7 mouse cellular contexts compared by ENCODE assay signal in the genomic region with DNA sequence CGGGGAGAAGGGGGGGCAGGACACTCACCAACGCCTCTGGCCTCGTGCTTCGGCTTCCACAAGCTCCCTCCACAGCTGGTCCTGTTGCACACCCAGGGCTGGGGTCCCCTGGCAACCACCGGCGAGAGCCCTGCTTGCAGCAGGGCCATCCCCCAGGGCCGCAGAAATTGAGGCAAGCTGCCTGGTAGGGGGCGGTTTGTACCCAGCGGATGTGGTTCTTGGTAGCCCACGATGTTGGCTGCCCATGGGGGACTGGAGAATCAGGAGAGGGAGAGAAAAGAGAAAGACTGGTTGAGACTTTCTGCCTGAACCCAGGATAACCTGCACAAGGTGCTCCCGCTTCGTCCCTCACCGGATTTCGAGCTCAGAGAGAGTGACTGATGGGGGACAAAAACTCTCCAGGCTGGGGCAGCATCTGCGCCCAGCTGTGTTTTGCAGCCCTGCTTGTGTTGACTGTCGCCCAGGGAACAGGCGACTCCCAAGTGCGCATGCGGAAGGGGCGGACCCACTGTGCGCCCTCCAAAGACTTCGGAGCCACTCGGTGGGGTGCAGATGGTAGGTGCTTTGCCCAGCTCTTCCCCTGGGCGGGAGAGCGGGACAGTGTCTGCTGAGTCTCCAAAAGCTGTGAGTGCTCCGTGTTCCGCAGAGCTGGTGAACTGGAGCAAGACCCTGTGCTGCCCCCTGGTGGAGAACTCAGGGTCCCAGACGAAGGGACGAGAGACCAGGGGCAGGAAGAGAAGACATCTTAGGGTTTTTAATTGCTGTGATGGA. TPM values are rescaled to one million over a fixed set of nuclear protein-coding genes. Genes with fewer than 3 reads are reported as not detected.
DNase-seq lines count a peak whose midpoint lies in the region; ATAC-seq and TF ChIP-seq lines count a peak whose summit lies in the region.

2410004P03Rik (minus strand) TSS at position 628 of the 771 bp plus-strand sequence.

- peak within 1 kb of the TSS; percentile 58 for H3K4me2 ChIP-seq in limb, embryonic 11.5 days (ENCODE audit: low read depth, severe bottlenecking)
- peak within 1 kb of the TSS; percentile 50 for H3K4me2 ChIP-seq in midbrain, embryonic 12.5 days (replicated peaks)

- 9% methylated on average over 29 of the region's 29 CpGs for WGBS in limb, embryonic 11.5 days
- 7% methylated on average over 29 of the region's 29 CpGs for WGBS in midbrain, embryonic 12.5 days
- WGBS in small intestine, adult 2 months = 10% methylated on average over 29 of the region's 29 CpGs

- TF ChIP-seq CTCF in cortical plate, adult 2 months (IDR thresholded peaks at IDR 0.05; ENCODE audit: extremely low read depth, insufficient read depth, low read length) = peak; percentile 61
- peak; percentile 92 for TF ChIP-seq CTCF in small intestine, adult 2 months (IDR thresholded peaks at IDR 0.05; ENCODE audit: extremely low read depth, insufficient read length, insufficient replicate concordance, low read depth, low read length)

- no peaks in the 10 kb centered on the region for H3K36me3 ChIP-seq in limb, embryonic 11.5 days (ENCODE audit: control insufficient read depth, insufficient read depth, low read length)
- H3K36me3 ChIP-seq in midbrain, embryonic 12.5 days = no peaks in the 10 kb centered on the region
- no peaks in the 10 kb centered on the region for H3K36me3 ChIP-seq in small intestine, adult 2 months (ENCODE audit: control insufficient read depth, insufficient read depth, low read length)

- DNase-seq in adrenal gland, adult 18-20 months (ENCODE audit: low spot score in 2 of 2) = peak; percentile 77 to 83
- DNase-seq in gastrocnemius, postnatal 25 days = peak; percentile 61
- peak; percentile 92 for DNase-seq in limb, embryonic 11.5 days (ENCODE audit: low spot score)

- ATAC-seq in inflammation-experienced regulatory T-cells, adult 6 months = peak; percentile 85
- ATAC-seq in limb, embryonic 11.5 days (ENCODE audit: insufficient number of reproducible peaks, low FRiP score, low TSS enrichment, low read depth) = peak; percentile 73
- ATAC-seq in midbrain, embryonic 12.5 days (ENCODE audit: low FRiP score, low read depth) = peak; percentile 60

- no peaks in the 10 kb centered on the region for H3K4me1 ChIP-seq in cortical plate, adult 2 months (ENCODE audit: control insufficient read depth, insufficient read depth, low read length)
- H3K4me1 ChIP-seq in limb, embryonic 11.5 days (ENCODE audit: control insufficient read depth, insufficient read depth, low read length) = no peaks in the 10 kb centered on the region
- peaks cover 7% of the 10 kb centered on the region; the same call in 1 of the 2 replicates for H3K4me1 ChIP-seq in midbrain, embryonic 12.5 days
- peaks cover 7% of the 10 kb centered on the region for H3K4me1 ChIP-seq in small intestine, adult 2 months (ENCODE audit: control insufficient read depth, insufficient read depth, insufficient read length, low read length)

- H3K9ac ChIP-seq in limb, embryonic 11.5 days (ENCODE audit: low read length) = peak within 1 kb of the TSS; percentile 22
- H3K9ac ChIP-seq in midbrain, embryonic 12.5 days (replicated peaks) = peak within 1 kb of the TSS; percentile 26; the same call in 1 of the 2 replicates

- no peaks in the 10 kb centered on the region for H3K27me3 ChIP-seq in limb, embryonic 11.5 days (ENCODE audit: control insufficient read depth, insufficient read depth, low read length)
- H3K27me3 ChIP-seq in midbrain, embryonic 12.5 days = 0 out of 2 replicates have a peak, but pooled peaks cover 4% of the 10 kb centered on the region
- no peaks in the 10 kb centered on the region for H3K27me3 ChIP-seq in small intestine, adult 2 months (ENCODE audit: control insufficient read depth, insufficient read depth, low read length)

- peak within 1 kb of the TSS; percentile 32 for H3K4me3 ChIP-seq in cortical plate, adult 2 months (ENCODE audit: insufficient read depth, low read length)
- peak within 1 kb of the TSS; percentile 29 for H3K4me3 ChIP-seq in limb, embryonic 11.5 days (ENCODE audit: low read depth, low read length)
- peak within 1 kb of the TSS; percentile 34 for H3K4me3 ChIP-seq in midbrain, embryonic 12.5 days
- peak within 1 kb of the TSS; percentile 65 for H3K4me3 ChIP-seq in small intestine, adult 2 months (ENCODE audit: low read depth, low read length)

- TF ChIP-seq POLR2A in cortical plate, adult 2 months (IDR thresholded peaks at IDR 0.05; ENCODE audit: extremely low read depth, insufficient read depth, low read length) = no peak
- no peak for TF ChIP-seq POLR2A in small intestine, adult 2 months (IDR thresholded peaks at IDR 0.05; ENCODE audit: low read depth, low read length)

- H3K9me3 ChIP-seq in limb, embryonic 11.5 days (ENCODE audit: control insufficient read depth, low read length) = no peaks in the 10 kb centered on the region; the same call in 1 of the 2 replicates
- H3K9me3 ChIP-seq in midbrain, embryonic 12.5 days = no peaks in the 10 kb centered on the region

- no peak within 1 kb of the TSS for H3K27ac ChIP-seq in cortical plate, adult 2 months (ENCODE audit: insufficient read depth, low read length)
- H3K27ac ChIP-seq in limb, embryonic 11.5 days (replicated peaks; ENCODE audit: low read depth, low read length) = no peak within 1 kb of the TSS
- no peak within 1 kb of the TSS for H3K27ac ChIP-seq in midbrain, embryonic 12.5 days (replicated peaks)
- H3K27ac ChIP-seq in small intestine, adult 2 months (ENCODE audit: insufficient read depth, low read depth, low read length) = no peak within 1 kb of the TSS

RNA-seq across cellular contexts. Expression of gene 2410004P03Rik, which starts in this region (rescaled TPM):
- not detected for total RNA-seq in adrenal gland, adult 18-20 months (2021)
- 0.62 and 0.88 TPM in 2 replicates for polyA plus RNA-seq in cortical plate, adult 2 months (2012; rRNA removed)
- not detected for total RNA-seq in gastrocnemius, postnatal 25 days (2021)
- 1 to 10 TPM in 2 of 3 experiments, under 1 TPM in 1; 0.94 to 1.6 (median 1.5) TPM for polyA plus RNA-seq in inflammation-experienced regulatory T-cells, adult 6 months (2017; shearing (Covaris generic))
- polyA plus RNA-seq in limb, embryonic 11.5 days (2014; fragmentation: Nextera tagmentation; extraction: Ambion mirVana) = 0.33 and 0.93 TPM in 2 replicates
- 0.45 and 0.93 TPM in 2 replicates for polyA plus RNA-seq in midbrain, embryonic 12.5 days (2016; fragmentation: Nextera tagmentation; extraction: Ambion mirVana)
- polyA plus RNA-seq in small intestine, adult 2 months (2012; rRNA removed) = 0.05 and 0.06 TPM in 2 replicates

Comparison
In these comparisons a context has a peak if more than half of its experiments do, and no peak if none do; other contexts are left out.
1. Peak in DNase-seq in adrenal gland, adult 18-20 months; RNA of the gene not detected or under 1 TPM.
2. Peak in DNase-seq in gastrocnemius, postnatal 25 days; RNA of the gene not detected or under 1 TPM.
3. Peak in DNase-seq, ATAC-seq, H3K4me3 ChIP-seq, H3K9ac ChIP-seq and H3K4me2 ChIP-seq in limb, embryonic 11.5 days; RNA of the gene not detected or under 1 TPM.
4. Peak in ATAC-seq, H3K4me3 ChIP-seq, H3K9ac ChIP-seq and H3K4me2 ChIP-seq in midbrain, embryonic 12.5 days; RNA of the gene not detected or under 1 TPM.